Mouse (Mus musculus): ENCODE measurements around the gene Chordc1.
"Not testable (repeated sequence)": the region's sequence is repeated elsewhere in the genome, so short reads cannot be mapped to it uniquely, and the experiment has no call there.

Gene Chordc1

GRCm38 (mm10) chr9:18291571-18292429 is at the start of gene Chordc1:
Gene Chordc1, plus strand, starts transcription at chr9:18292125.
- in situ Hi-C loops (cut with MboI; ENCODE audit: low pct_unique_long_range_greater_than_20kb in 1 of 2, low sequenced_read_pairs in 2 of 2, unreplicated experiment in 1 of 2): no loop called here

DNA sequence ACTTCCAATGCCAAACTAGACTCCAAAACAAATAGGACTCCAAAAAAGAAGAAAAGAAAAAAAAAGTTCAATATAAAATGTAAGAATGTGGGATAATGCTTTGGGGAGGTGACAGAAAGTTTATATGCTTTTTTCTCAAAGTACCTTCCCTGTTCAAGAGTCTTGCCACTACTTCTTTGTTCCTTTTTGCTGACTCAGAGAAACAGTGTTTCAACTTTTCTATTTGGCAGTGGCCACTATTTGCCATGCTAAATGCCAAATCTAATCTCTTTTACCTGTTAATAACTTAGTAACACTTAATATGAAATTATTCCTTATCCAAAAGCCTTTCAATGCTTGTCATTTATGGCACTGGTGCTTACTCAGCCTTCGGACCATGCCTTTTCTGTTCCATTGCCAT is 16.0 kb upstream of the Chordc1 start:
- in situ Hi-C loops (cut with MboI; ENCODE audit: low pct_unique_long_range_greater_than_20kb in 1 of 2, low sequenced_read_pairs in 2 of 2, unreplicated experiment in 1 of 2): no loop called here

DNA sequence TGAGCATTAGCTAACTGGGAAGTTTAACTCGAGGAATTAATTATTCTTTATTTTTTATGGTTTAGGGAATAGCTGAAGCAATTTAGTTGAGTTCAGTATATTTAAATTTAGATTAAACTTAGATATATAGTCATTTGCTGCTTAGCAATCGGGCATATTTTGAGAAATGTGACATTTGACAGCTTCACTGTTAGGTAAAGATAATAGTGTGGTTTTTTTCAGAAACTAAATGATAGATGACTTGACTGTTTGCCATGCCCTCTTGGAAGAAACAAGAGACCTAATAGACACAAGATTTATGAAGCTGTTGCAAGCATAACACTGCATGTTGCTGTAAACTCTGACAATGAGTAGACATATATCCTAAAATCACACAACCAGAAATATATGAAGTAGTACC is 15.1 kb upstream of the Chordc1 start:
- in situ Hi-C loops (cut with MboI; ENCODE audit: low pct_unique_long_range_greater_than_20kb in 1 of 2, low sequenced_read_pairs in 2 of 2, unreplicated experiment in 1 of 2): no loop called here

- in situ Hi-C loops (cut with MboI; ENCODE audit: low pct_unique_long_range_greater_than_20kb in 1 of 2, low sequenced_read_pairs in 2 of 2, unreplicated experiment in 1 of 2): no loop called here
These were observed 14.4 kb upstream of the Chordc1 start for GRCm38 (mm10) chr9:18277497-18277896.

GRCm38 (mm10) chr9:18278693-18279092 is 13.2 kb upstream of the Chordc1 start:
- in situ Hi-C loops (cut with MboI; ENCODE audit: low pct_unique_long_range_greater_than_20kb in 1 of 2, low sequenced_read_pairs in 2 of 2, unreplicated experiment in 1 of 2): not testable (repeated sequence)

GRCm38 (mm10) chr9:18292443-18292922 is 558 bp downstream of the Chordc1 start:
- in situ Hi-C loops (cut with MboI; ENCODE audit: low pct_unique_long_range_greater_than_20kb in 1 of 2, low sequenced_read_pairs in 2 of 2, unreplicated experiment in 1 of 2): no loop called here

GRCm38 (mm10) chr9:18293026-18293781 is 1.3 kb downstream of the Chordc1 start:
- in situ Hi-C loops (cut with MboI; ENCODE audit: low pct_unique_long_range_greater_than_20kb in 1 of 2, low sequenced_read_pairs in 2 of 2, unreplicated experiment in 1 of 2): no loop called here

DNA sequence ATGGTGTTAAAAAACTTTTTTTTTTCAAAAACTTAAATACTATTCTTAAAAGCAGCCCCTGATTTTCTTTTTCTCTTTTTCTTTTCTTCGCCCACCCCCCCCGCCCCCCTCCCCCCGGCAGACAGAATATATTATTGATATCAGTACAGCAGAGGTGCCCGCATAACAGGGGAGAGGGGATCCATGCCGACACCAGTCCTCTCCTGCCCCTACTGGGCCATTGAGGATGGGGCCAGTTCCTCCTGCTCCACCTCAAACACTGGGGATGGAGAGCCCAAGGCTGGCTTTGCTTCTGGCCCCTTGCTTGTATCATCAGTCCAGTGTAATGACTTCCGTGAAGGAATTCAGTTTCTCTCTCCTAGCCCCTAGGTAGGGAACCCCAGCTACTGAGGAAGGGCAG is 6.4 kb downstream of the Chordc1 start:
- in situ Hi-C loops (cut with MboI; ENCODE audit: low pct_unique_long_range_greater_than_20kb in 1 of 2, low sequenced_read_pairs in 2 of 2, unreplicated experiment in 1 of 2): no loop called here

GRCm38 (mm10) chr9:18319990-18320389 is 28.1 kb downstream of the Chordc1 start:
- in situ Hi-C loops (cut with MboI; ENCODE audit: low pct_unique_long_range_greater_than_20kb in 1 of 2, low sequenced_read_pairs in 2 of 2, unreplicated experiment in 1 of 2): loop anchor here in 1 of 2 experiments (25.0 kb wide), 1 partner anchor 417 kb away; no protein-coding TSS in a partner anchor

Measured in mouse embryonic stem cell (cell line).